Mouse (Mus musculus) thymus, postnatal 4 days (tissue): ENCODE results near the gene Vezt.

Experiments used
- DNase-seq: peaks from one replicate; pipeline ENCODE4 v3.0.0; 2021

Vezt gene

GRCm38 (mm10) chr10:94035658-94036374 is at the start of gene Vezt, which contains the start of gene Fgd6:
Gene Vezt, minus strand, starts transcription at chr10:94035817.
Gene Fgd6, plus strand, starts transcription at chr10:94036001.
- peak; percentile 100 for DNase-seq

- DNase-seq, result no peak
These were observed 46.6 kb upstream of the Vezt start for GRCm38 (mm10) chr10:94082040-94082734.

GRCm38 (mm10) chr10:94080740-94081139 is 45.1 kb upstream of the Vezt start:
- no peak for DNase-seq

DNA sequence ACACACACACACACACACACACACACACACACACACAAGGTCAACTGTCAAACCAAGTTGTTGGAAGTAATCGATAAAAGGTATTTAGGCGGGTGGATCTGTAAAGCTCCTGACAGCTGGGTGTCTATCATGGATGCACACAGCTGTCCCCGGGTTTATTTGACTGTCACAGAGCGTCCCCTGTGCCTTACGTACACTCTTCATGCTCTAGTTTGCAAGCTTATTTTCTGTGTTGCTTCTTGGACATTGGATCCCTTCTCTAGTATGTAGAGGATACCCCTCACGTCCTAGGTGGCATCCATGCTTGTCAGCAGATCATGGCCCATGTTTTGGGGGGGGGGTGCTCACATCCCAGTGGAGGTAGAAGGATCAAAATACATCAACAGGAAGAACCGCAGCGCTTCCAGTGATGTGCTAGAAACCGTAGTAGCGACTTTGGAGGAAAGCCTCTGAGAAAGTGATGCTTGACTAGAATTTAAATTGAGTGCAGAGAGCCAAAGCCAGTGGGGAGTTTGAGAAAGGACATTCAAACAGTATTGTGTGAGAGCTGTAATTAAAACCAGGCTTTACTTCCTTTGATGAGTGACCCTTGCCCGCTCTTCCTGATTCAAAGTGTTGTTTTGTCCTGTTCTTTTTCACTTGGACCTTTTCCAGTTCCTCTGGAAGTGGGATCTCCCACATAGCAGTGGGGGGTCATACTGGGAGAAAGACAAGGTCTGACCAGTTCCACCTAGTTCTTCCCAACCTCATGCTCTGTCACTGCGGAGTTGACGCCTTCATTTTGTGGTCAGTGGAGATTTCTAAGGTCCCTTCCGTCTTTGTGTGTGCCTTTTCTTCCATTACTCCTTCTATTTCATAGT is 41.6 kb upstream of the Vezt start:
- no peak for DNase-seq

GRCm38 (mm10) chr10:94072916-94073465 is 37.4 kb upstream of the Vezt start:
- no peak for DNase-seq

- DNase-seq, result peak; percentile 20
These were observed 36.8 kb upstream of the Vezt start for GRCm38 (mm10) chr10:94072261-94072915.

DNA sequence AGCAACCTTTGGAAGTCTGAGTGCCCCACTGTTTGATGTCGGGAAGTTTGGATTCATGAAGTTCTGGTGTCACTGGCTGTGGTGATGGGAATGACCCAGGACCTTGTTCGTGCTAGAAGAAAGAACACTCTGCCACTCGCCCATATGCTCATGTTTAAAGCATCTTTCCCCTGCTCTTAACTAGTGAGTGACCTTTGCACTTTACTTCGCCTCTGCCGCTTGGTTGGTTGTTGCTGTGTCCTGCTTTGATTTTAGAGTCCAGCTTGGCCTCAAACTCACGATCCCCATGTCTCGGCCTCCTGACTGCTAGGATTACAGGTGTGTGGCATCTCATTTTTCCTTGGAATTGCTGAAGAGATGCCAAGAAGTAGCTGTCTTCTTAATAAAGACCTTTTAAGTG is 36.0 kb upstream of the Vezt start:
- no peak for DNase-seq

- DNase-seq, result no peak
These were observed 33.1 kb upstream of the Vezt start for GRCm38 (mm10) chr10:94068701-94069100.

GRCm38 (mm10) chr10:94066896-94067295 is 31.3 kb upstream of the Vezt start:
- DNase-seq, result no peak

DNA sequence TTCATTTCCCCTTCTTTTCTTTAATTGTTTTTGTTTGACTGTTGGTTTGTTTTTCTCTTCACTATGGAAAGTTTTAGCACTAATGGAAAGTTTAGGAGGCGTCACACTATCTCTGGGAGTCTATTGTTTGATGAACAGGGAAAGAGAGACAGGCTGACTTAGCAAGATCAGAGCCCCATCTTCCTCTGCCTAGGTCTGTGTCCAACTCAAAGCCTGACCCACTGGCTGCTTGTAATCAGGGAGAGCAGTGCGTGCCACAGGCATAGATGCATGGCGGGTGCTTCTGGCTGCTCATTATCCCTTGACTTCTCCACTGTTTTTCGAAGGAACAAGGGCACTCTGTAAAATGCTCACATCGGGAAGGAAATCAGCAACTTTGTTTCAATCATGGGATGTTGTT is 26.7 kb upstream of the Vezt start:
- no peak for DNase-seq

DNA sequence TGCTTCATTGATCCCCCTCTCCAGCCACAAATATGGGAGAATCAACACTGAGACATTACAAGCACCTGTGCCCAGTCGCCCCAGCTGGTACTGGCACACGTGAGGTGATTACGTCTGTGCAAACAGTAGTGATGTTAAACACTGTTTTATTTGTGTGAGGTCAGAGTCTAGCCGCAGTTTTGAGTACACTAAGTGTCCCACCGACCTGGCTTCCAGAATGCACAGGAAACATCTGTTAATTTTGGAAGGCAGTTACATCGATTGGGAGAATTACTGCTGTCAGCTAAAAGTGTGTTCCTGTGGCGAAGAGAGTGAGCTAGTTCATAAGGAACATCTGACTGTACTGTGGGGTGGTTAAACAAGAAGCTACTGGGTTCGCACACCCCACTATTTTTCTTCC is 24.6 kb upstream of the Vezt start:
- no peak for DNase-seq

DNA sequence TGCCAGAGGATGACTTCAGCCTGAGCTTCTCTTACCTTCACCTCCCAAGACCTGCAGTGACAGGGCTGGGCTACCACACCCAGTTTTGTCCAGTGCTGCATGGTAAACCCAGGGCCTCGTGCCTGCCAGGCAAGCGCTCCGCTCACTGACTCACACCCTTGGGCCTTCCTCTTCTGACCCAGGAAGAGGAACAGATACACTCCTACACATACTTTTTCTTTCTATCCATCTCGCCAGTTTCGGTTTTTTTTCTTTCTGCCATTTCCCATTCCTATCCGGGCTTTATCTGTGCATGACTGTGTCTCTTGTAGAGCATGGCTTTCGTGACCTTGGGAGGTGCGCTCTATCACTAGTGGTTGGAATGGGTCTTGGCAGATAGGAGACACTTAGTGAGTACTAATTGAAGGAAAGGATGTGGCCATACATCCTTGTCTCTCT is 24.0 kb upstream of the Vezt start:
- DNase-seq, result no peak

DNA sequence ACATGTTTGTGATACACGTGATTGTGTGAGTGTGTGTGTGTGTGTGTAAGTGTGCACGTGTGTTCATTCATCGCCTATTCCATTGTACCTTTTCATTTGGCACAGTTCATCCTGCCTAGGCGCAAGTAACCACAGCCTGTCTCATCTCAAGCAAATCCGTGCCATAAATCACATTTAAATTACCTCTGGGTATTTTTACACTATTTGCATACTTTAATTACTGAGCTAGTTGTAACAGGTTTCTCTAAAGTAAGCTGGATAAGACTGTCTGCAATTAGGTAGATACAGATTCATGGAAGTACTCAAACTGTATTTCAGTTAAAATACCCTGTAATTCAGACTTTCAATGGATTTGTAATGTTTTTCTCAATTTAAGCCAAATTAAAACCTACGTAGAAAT is 20.9 kb upstream of the Vezt start:
- no peak for DNase-seq

GRCm38 (mm10) chr10:94050736-94051135 is 15.1 kb upstream of the Vezt start:
- no peak for DNase-seq

DNA sequence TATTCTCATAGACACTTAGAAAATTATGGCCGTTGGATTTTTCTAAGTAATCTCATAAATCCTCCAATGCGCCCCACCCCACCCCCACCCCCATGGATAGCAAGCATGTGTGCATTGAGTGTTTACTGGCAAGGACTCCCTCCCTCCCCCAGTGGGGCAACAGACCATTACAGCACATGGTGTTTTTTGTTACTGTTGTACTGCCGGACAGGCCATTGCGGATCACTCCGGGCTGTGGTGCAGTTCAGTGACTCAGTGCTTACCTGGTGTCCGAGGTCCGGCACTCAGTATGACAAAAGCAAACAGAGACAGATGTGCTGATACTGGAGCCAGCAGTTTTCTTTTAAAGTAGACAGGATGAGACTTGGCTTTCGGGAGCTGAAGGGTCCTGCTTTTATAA is 13.5 kb upstream of the Vezt start:
- no peak for DNase-seq

DNA sequence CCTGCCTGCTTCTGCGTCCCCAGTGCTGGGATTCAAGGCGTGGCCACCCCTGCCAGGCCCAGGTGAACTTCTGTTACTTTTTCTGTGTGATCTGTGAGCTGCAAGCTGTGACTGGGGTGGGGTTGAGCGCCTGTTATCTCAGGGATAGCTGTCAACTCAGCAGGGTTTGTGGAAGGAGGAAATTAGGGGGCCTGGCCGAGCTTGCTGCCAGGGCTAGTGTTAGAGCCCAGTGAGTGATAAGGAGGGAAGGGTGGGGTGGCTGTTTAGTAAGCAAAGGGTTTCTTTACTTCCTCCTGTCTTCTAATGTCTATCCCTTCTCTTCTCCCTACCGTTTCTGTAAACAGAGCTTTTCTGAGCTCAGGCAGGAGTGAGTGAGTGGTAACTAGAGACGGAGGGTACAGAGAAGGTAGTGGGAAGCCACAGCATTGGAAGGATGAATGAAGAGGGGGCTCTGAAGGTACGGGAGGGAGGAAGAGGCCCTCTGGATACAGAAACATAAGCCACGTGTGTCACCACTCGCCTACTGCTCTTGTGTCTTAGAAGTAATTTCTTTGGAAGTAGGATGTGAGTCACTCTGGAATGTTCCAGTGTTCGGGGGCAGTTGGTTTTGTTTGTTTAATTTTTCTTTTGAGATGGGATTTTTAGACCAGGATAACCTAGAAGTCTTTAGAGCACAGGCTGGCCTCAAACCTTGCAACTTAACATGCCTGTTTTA is 12.4 kb upstream of the Vezt start:
- no peak for DNase-seq

DNA sequence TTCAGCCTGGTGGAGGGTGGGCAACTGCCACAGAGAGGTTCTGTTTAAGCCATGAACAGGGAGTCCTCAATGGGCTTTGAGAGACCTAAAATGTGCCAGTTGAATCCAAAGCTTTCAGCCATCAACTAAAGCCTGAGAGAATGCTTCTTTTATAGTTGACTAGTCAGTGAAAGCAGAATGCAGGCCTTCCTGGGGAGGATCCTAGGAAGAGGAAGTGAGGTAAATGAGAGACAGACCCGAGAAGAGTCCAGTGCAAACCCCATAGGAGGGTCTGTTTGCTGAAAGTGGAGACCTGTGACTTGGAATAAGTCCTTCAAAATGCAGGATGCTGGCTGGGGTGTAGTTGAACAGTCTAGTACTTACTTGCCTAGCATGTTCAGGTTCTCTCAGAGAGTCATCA is 11.4 kb upstream of the Vezt start:
- DNase-seq, result no peak

DNA sequence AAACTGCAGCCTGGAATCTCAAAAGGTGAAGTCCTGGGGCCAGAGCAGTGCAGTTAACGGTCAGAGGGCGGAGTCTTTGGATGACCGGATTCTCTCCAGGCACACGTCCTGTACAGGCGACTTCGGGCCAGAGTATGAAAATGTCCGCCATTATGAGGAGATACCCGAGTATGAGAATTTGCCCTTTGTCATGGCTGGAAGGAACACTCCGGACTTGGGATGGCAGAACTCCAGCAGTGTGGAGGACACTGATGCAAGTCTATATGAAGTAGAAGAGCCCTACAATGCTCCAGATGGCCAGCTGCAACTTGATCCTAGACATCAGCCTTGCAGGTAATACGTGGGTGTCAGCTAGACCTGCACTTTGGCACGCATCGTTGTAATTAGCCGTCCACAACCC is 9.7 kb upstream of the Vezt start:
- DNase-seq, result no peak

DNA sequence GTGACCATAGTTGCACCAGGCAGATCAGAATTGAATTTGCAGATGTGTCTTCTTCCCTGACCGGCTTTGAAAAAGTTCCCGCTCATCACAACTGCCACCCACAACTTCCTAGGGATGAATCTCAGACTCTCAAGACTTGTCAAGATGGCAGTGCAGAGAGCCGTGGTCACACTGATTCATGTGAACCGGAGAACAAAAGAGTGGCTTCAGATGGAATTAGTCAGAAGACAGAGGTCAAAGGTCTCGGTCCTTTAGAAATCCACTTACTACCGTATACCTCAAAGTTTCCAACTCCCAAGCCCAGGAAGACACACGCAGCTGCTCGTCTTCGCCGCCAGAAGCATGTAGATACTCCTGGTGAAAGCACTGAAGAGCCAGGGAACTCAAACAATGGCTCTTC is 8.3 kb upstream of the Vezt start:
- DNase-seq, result no peak

DNA sequence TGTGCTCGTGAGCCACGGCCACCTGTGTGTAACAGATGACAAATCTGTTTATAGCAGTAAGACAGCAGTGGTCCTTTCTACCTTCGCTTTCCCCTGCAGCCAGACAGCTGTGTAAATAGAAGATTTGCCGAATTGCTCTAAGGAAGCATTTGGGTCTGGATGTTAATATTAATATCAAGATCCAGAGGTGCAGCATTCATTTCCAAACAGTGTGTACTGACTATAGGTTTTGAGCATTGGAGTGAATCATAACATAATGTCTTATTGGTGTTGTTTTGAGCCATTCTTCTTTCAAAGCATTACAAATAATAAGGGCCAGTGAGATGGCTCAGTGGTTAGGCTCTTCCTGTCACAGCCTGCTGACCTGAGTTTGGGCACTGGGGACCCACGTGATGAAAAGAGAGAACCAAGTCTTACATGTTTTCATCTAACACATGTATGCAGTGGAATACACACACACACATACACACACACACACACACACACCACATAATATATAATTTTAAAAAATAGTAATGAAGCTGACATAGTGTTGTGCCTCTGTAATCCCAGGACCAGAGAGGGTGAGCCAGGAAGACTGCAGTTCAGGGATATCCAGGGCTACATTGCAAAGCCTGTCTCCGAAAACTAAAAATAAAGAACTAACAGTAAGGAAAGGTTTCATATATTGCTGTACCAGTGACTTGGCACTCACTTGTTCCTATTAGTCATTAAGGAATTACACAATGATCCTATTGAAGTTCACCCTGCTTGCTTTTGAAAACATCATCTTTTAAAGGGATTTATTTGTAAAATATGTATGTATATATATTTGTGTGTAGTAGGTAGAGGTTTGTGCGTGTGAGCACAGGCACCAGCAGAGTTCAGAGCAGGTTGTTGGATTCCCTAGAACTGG is 3.0 kb upstream of the Vezt start:
- DNase-seq, result no peak

DNA sequence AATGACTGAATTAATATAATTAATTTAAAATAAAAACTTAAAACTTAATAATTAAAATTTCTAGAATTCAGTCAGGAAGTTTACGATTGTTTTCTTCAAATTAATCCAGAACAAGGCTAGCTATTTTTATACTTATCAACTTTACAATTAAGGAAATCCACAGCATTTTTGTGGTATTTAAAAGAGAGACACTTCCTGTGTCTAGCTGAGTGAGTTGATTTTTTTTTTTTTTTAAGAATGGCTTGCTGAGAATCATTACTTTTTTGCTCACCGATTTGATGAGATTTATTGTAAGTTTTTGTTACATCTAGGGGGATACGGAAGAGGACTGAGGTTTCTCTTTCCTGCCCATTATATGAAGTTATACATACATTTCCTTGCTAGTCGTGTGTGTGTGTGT is 2.0 kb upstream of the Vezt start:
- DNase-seq, result no peak
